Mouse (Mus musculus): ENCODE measurements around the gene Xcr1.

The Xcr1 gene

GRCm38 (mm10) chr9:123815444-123815843, 46.4 kb downstream of the Xcr1 start:
- DNase-seq (ENCODE audit: low spot score in 2 of 2), result peak in 1 of 2 experiments; percentile 38

DNA sequence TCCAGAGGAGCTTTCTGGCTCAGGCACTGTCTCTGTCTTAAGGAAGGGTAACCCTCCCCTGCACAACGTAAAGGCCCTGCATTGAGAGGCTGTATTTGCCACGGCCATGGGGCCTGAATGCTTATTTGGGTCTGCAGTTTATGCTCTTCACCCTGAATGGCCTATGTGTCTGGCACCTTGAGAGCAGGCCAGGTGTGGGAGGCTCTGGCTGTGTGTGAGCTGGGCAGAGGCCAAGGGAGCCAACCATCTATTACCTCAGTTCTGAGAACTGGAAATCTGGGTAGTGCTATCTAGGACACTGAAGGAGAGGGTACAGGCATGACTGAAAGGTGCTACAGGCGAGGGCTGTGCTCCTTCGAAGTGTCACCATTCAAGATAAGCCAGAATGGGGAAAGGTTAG, 47.0 kb downstream of the Xcr1 start:
- peak; percentile 12 to 14 for DNase-seq (ENCODE audit: low spot score in 2 of 2)

- no peak for DNase-seq (ENCODE audit: low spot score in 2 of 2)
These were observed 47.5 kb downstream of the Xcr1 start for GRCm38 (mm10) chr9:123814326-123814725.

- no peak for DNase-seq (ENCODE audit: low spot score in 2 of 2)
These were observed 50.0 kb downstream of the Xcr1 start for GRCm38 (mm10) chr9:123811831-123812230.

DNA sequence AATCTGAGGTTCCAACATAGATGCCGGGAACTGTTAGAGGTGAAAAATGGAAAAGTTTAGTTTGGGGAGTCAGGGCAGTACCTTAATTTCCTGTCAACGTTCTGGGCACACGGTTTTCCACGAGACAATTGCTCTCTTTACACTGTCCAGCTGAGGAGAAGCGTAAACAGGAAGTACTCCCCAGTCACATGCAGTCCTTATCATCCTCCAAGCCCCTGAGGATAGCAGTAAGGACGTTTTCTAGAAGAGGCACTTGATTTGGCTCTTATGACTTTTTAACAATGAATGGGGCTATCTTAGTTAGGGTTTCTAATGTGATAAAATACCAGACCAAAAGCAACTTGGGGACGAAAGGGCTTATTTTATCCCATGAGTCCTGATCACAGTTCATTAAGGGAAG, 53.2 kb downstream of the Xcr1 start:
- DNase-seq (ENCODE audit: low spot score in 2 of 2), result peak; percentile 27 to 38

DNA sequence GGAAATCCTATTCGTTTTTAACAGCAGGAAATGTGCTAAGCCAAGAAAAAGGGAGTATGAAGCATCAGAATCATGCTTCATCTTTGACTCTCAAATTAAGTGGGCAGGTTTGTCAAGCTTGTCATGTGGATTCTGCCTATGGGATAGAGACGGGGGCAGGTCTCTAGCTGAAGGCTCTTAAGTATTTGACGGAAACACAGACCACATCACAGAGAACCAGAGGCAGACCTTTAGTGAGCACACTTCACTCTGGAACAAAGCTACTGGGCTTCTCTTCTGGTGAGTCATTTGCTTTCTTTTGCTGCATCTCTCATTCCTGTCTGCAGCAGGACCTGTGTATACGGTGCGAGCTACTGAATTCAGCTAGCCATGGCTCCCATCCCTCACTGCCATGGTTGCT, 55.6 kb downstream of the Xcr1 start, which contains the start of gene Cxcr6:
TSS of gene Cxcr6 (plus strand) at position 209 of the 400 bp plus-strand sequence.
- no peak for DNase-seq (ENCODE audit: low spot score in 2 of 2)

DNA sequence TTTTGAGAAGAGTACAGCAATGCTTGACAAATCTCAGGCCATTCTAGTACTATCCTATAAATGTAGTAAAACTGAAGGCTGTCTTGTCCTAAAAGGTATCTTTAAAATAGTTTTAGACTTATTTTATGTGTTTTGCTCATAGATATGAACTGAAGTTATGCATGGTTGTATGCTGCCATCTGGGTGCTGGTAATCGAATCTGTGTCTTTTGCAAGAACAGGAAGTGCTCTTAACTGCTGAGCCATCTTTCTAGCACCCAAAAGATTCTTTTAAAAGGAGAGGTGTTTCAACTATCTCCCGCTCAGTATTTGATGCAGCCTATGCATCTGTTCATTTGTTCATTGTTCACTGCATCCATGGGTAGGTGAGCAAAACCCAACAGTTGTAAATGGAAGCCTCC, 56.6 kb downstream of the Xcr1 start:
- DNase-seq (ENCODE audit: low spot score in 2 of 2), result no peak

DNA sequence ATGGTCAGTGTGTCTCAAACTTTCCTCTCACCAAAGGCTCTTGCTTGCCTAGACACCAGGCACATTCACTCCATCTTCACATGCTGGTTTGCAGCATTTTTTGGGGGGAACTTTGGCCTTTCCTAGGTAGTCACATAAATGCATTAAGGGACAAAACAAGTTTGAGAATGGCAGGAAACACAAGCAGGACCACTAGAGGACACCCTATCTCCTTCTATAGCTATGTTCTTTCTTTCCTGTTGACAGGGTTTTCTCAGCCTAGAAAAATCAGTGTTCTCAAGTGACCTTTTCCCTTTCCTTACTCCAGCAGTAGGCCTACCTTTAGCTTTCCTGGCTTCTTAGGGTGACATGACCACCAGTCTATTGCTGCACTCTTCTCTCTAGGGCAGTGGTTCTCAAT, 58.9 kb downstream of the Xcr1 start:
- DNase-seq (ENCODE audit: low spot score in 2 of 2), result no peak

DNA sequence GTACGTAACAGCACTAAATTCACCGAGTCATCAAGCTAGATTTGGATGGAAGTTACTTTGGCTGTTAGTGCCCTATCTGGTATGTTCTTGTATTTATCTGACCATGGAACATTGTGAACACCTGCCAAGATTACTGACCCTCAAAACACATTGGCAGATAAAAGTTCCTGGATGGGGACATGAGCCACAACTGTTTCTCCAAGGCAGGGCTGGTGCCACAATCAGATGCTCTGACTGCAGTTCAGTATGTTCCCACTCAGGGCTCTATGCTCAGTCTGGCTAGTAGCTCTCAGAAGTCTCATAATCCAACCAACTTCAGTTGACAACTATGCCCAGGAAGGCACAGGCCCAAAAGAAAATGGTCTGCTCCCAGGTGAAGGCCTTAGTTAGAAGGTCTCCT, 59.4 kb downstream of the Xcr1 start:
- peak; percentile 12 to 14 for DNase-seq (ENCODE audit: low spot score in 2 of 2)
